Mouse (Mus musculus): ENCODE results near the gene Prkag3. TPM values are rescaled to one million over a fixed set of nuclear protein-coding genes. Genes with fewer than 3 reads are reported as not detected.
A peak's percentile ranks its signal among the peaks of the same experiment; 100 is the strongest.

Gene Prkag3
- polyA plus RNA-seq (2014; fragmentation: Nextera tagmentation; extraction: Ambion mirVana) = 5.5 and 5.7 TPM in 2 replicates

- Histone ChIP-seq H3K4me3 (ENCODE audit: low read depth, low read length) (peak within 1 kb of the TSS; percentile 43), H3K4me1 (ENCODE audit: control insufficient read depth, insufficient read depth, low read length) (peaks cover 14% of the 10 kb centered on the region), H3K9me3 (replicated peaks; ENCODE audit: control insufficient read depth, low read length) (no peaks in the 10 kb centered on the region), H3K9ac (ENCODE audit: low read depth, low read length) (peak within 1 kb of the TSS; percentile 65), H3K27me3 (ENCODE audit: control insufficient read depth, insufficient read depth, low read length) (peaks cover 11% of the 10 kb centered on the region), H3K4me2 (peak within 1 kb of the TSS; percentile 67), H3K36me3 (ENCODE audit: control insufficient read depth, insufficient read depth, low read length) (no peaks in the 10 kb centered on the region), H3K27ac (ENCODE audit: low read depth, low read length) (peak within 1 kb of the TSS; percentile 85)
- 9% methylated on average over 30 of the region's 30 CpGs for WGBS (ENCODE audit: insufficient replicate concordance)
- 0 out of 2 replicates have a peak, but pooled peaks have one; percentile 39 for ATAC-seq (replicated peaks; ENCODE audit: insufficient number of reproducible peaks, low FRiP score, low TSS enrichment)
These were observed at the start of gene Prkag3 for GRCm38 (mm10) chr1:74748643-74749271. TSS of gene Prkag3 (minus strand) at chr1:74749221.

DNA sequence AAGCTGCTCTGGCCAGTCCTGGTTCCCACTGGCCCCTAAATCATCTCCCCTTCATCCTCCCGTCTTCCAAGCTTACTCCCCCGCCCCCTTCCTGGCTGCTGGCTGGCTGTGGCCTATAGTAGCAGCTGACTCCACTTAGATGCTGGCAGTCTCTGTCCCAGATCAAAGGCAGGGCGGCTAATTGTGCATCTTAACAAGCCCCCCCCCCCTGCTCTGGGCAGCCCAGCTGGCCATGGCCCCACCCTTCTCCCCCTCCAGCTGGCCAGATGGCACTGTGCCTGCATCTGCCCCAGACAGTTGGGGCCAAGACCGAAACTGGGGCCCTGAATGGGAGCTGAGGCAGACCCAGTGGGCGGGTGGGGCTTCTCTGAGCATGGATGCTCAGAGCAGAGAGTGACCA, 48.4 kb upstream of the Prkag3 start:
- no peak overlapping the region for H3K9ac ChIP-seq (ENCODE audit: low read depth, low read length)
- no peaks in the 10 kb centered on the region for H3K9me3 ChIP-seq (replicated peaks; ENCODE audit: control insufficient read depth, low read length)
- no peak overlapping the region for H3K27ac ChIP-seq (ENCODE audit: low read depth, low read length)
- H3K27me3 ChIP-seq (ENCODE audit: control insufficient read depth, insufficient read depth, low read length) = peaks cover 98% of the 10 kb centered on the region
- WGBS (ENCODE audit: insufficient replicate concordance) = 11% methylated on average over 5 of the region's 5 CpGs
- no peak for ATAC-seq (replicated peaks; ENCODE audit: insufficient number of reproducible peaks, low FRiP score, low TSS enrichment)
- peaks cover 18% of the 10 kb centered on the region; the same call in 1 of the 2 replicates for H3K4me1 ChIP-seq (ENCODE audit: control insufficient read depth, insufficient read depth, low read length)
- no peak overlapping the region for H3K4me2 ChIP-seq
- H3K4me3 ChIP-seq (ENCODE audit: low read depth, low read length) = no peak overlapping the region
- no peaks in the 10 kb centered on the region for H3K36me3 ChIP-seq (ENCODE audit: control insufficient read depth, insufficient read depth, low read length)

DNA sequence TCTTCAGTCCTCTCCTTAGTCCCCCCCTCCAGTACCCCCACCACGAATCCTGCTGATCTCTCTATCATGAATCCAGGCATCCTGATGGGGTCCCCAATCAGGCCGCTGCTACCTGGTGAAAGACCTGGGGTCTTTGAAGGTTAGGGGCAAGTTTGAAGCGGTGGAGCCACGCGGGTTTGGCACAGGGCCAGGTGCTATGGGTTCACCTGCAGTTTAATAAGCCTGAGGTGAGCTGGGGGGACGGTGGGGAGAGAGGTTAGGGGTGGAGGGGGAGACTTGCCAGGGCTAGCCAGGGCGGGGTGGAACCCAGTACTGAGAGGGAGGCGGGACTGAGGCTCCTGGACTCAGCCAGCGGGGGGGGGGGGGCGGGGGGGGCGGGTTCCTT, 46.1 kb upstream of the Prkag3 start:
- H3K27ac ChIP-seq (ENCODE audit: low read depth, low read length) = no peak overlapping the region
- H3K4me2 ChIP-seq = peak overlapping the region; percentile 57
- WGBS (ENCODE audit: insufficient replicate concordance) = 1% methylated on average over 7 of the region's 11 CpGs
- no peak overlapping the region for H3K9ac ChIP-seq (ENCODE audit: low read depth, low read length)
- no peaks in the 10 kb centered on the region for H3K9me3 ChIP-seq (replicated peaks; ENCODE audit: control insufficient read depth, low read length)
- H3K4me3 ChIP-seq (ENCODE audit: low read depth, low read length) = no peak overlapping the region; the same call in 1 of the 2 replicates
- ATAC-seq (replicated peaks; ENCODE audit: insufficient number of reproducible peaks, low FRiP score, low TSS enrichment) = no peak
- H3K27me3 ChIP-seq (ENCODE audit: control insufficient read depth, insufficient read depth, low read length) = peaks cover 100% of the 10 kb centered on the region
- no peaks in the 10 kb centered on the region for H3K36me3 ChIP-seq (ENCODE audit: control insufficient read depth, insufficient read depth, low read length)
- H3K4me1 ChIP-seq (ENCODE audit: control insufficient read depth, insufficient read depth, low read length) = peaks cover 14% of the 10 kb centered on the region; the same call in 1 of the 2 replicates

DNA sequence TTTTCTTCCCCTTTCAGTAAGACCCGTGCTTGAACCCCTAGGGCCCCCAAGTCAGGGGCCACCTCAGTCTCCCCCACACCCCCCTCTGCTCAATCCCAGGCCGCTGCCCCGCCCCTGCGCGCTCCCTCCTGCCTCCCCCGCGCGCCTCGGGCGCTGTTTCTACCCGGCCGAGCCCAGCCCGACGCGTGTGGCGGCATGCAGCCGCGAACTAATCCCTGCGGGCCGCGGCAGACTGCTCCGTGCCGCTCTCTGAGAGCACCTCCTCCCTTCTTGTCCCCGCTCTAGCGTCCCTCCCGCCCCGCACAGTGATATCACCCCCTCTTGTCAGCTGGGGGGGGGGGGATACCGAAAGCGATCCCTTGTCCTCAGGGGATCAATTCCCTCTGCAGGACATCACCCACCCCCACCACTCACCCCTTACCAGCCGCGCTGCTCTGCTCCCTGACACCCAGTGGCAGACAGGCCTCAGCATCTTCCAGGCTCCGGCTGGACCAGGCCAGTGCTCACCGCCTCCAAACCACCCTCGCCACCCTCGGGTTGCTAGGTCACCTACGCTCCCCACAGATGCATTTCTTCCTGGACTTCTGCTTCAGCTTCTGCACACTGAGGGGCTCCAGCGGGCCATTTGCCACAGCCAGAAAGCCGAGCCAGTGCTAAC, 45.6 kb upstream of the Prkag3 start:
- no peaks in the 10 kb centered on the region for H3K9me3 ChIP-seq (replicated peaks; ENCODE audit: control insufficient read depth, low read length)
- WGBS (ENCODE audit: insufficient replicate concordance) = under 1% methylated on average over 35 of the region's 38 CpGs
- H3K9ac ChIP-seq (ENCODE audit: low read depth, low read length) = peak overlapping the region; percentile 49; the same call in 1 of the 2 replicates
- no peak overlapping the region for H3K27ac ChIP-seq (ENCODE audit: low read depth, low read length)
- no peaks in the 10 kb centered on the region for H3K36me3 ChIP-seq (ENCODE audit: control insufficient read depth, insufficient read depth, low read length)
- peak overlapping the region; percentile 57 for H3K4me2 ChIP-seq
- H3K4me1 ChIP-seq (ENCODE audit: control insufficient read depth, insufficient read depth, low read length) = peaks cover 14% of the 10 kb centered on the region; the same call in 1 of the 2 replicates
- H3K4me3 ChIP-seq (ENCODE audit: low read depth, low read length) = peak overlapping the region; percentile 29
- ATAC-seq (replicated peaks; ENCODE audit: insufficient number of reproducible peaks, low FRiP score, low TSS enrichment) = no peak
- peaks cover 100% of the 10 kb centered on the region for H3K27me3 ChIP-seq (ENCODE audit: control insufficient read depth, insufficient read depth, low read length)

GRCm38 (mm10) chr1:74792831-74793660, 44.0 kb upstream of the Prkag3 start:
- no peaks in the 10 kb centered on the region for H3K9me3 ChIP-seq (replicated peaks; ENCODE audit: control insufficient read depth, low read length)
- peaks cover 14% of the 10 kb centered on the region; the same call in 1 of the 2 replicates for H3K4me1 ChIP-seq (ENCODE audit: control insufficient read depth, insufficient read depth, low read length)
- H3K27me3 ChIP-seq (ENCODE audit: control insufficient read depth, insufficient read depth, low read length) = peaks cover 100% of the 10 kb centered on the region
- H3K27ac ChIP-seq (ENCODE audit: low read depth, low read length) = no peak overlapping the region
- no peak overlapping the region for H3K4me2 ChIP-seq
- H3K9ac ChIP-seq (ENCODE audit: low read depth, low read length) = no peak overlapping the region
- H3K36me3 ChIP-seq (ENCODE audit: control insufficient read depth, insufficient read depth, low read length) = no peaks in the 10 kb centered on the region
- WGBS (ENCODE audit: insufficient replicate concordance) = 7% methylated on average over 19 of the region's 19 CpGs
- ATAC-seq (replicated peaks; ENCODE audit: insufficient number of reproducible peaks, low FRiP score, low TSS enrichment) = no peak
- H3K4me3 ChIP-seq (ENCODE audit: low read depth, low read length) = no peak overlapping the region

GRCm38 (mm10) chr1:74791249-74791648, 42.2 kb upstream of the Prkag3 start, which contains the start of gene Wnt10a:
TSS of gene Wnt10a (plus strand) at chr1:74791516.
- WGBS (ENCODE audit: insufficient replicate concordance) = 2% methylated on average over 11 of the region's 11 CpGs
- ATAC-seq (replicated peaks; ENCODE audit: insufficient number of reproducible peaks, low FRiP score, low TSS enrichment) = no peak
- no peak within 1 kb of the TSS for H3K27ac ChIP-seq (ENCODE audit: low read depth, low read length)
- H3K4me2 ChIP-seq = peak within 1 kb of the TSS; percentile 41
- peak within 1 kb of the TSS; percentile 10 for H3K4me3 ChIP-seq (ENCODE audit: low read depth, low read length)
- no peaks in the 10 kb centered on the region for H3K36me3 ChIP-seq (ENCODE audit: control insufficient read depth, insufficient read depth, low read length)
- peaks cover 100% of the 10 kb centered on the region for H3K27me3 ChIP-seq (ENCODE audit: control insufficient read depth, insufficient read depth, low read length)
- peaks cover 14% of the 10 kb centered on the region; the same call in 1 of the 2 replicates for H3K4me1 ChIP-seq (ENCODE audit: control insufficient read depth, insufficient read depth, low read length)
- no peaks in the 10 kb centered on the region for H3K9me3 ChIP-seq (replicated peaks; ENCODE audit: control insufficient read depth, low read length)
- no peak within 1 kb of the TSS for H3K9ac ChIP-seq (ENCODE audit: low read depth, low read length)

GRCm38 (mm10) chr1:74790095-74790494, 41.1 kb upstream of the Prkag3 start:
- Histone ChIP-seq H3K4me1 (ENCODE audit: control insufficient read depth, insufficient read depth, low read length) (peaks cover 14% of the 10 kb centered on the region; the same call in 1 of the 2 replicates), H3K27ac (ENCODE audit: low read depth, low read length) (no peak overlapping the region), H3K9me3 (replicated peaks; ENCODE audit: control insufficient read depth, low read length) (peaks cover 2% of the 10 kb centered on the region; the same call in 1 of the 2 replicates), H3K9ac (ENCODE audit: low read depth, low read length) (no peak overlapping the region), H3K4me2 (no peak overlapping the region), H3K36me3 (ENCODE audit: control insufficient read depth, insufficient read depth, low read length) (no peaks in the 10 kb centered on the region), H3K4me3 (ENCODE audit: low read depth, low read length) (no peak overlapping the region), H3K27me3 (ENCODE audit: control insufficient read depth, insufficient read depth, low read length) (peaks cover 98% of the 10 kb centered on the region)
- 9% methylated on average over 3 of the region's 3 CpGs for WGBS (ENCODE audit: insufficient replicate concordance)
- no peak for ATAC-seq (replicated peaks; ENCODE audit: insufficient number of reproducible peaks, low FRiP score, low TSS enrichment)

GRCm38 (mm10) chr1:74788603-74789176, 39.7 kb upstream of the Prkag3 start:
- Histone ChIP-seq H3K36me3 (ENCODE audit: control insufficient read depth, insufficient read depth, low read length) (no peaks in the 10 kb centered on the region), H3K9me3 (replicated peaks; ENCODE audit: control insufficient read depth, low read length) (peaks cover 4% of the 10 kb centered on the region; the same call in 1 of the 2 replicates), H3K4me3 (ENCODE audit: low read depth, low read length) (no peak overlapping the region), H3K27me3 (ENCODE audit: control insufficient read depth, insufficient read depth, low read length) (peaks cover 98% of the 10 kb centered on the region), H3K9ac (ENCODE audit: low read depth, low read length) (no peak overlapping the region), H3K4me1 (ENCODE audit: control insufficient read depth, insufficient read depth, low read length) (peaks cover 12% of the 10 kb centered on the region), H3K4me2 (no peak overlapping the region), H3K27ac (ENCODE audit: low read depth, low read length) (no peak overlapping the region)
- no peak for ATAC-seq (replicated peaks; ENCODE audit: insufficient number of reproducible peaks, low FRiP score, low TSS enrichment)
- WGBS (ENCODE audit: insufficient replicate concordance) = 10% methylated on average over 6 of the region's 6 CpGs
